Mouse (Mus musculus) midbrain, postnatal 0 days (tissue): ENCODE data around the gene Pitpna. TPM values are rescaled to one million over a fixed set of nuclear protein-coding genes. Genes with fewer than 3 reads are reported as not detected.

Source experiments
- ATAC-seq: fragments of 200-750 bp; cut with Nextera tagmentation; 2 replicates; pipeline ENCODE4 v1.8.0; 2017; ENCODE audit warnings: moderate number of reproducible peaks, mild to moderate bottlenecking, moderate TSS enrichment, moderate library complexity; ENCODE audit not compliant: low FRiP score
- DNase-seq: peaks from one replicate; pipeline ENCODE4 v3.0.0-alpha.2; 2015; ENCODE audit warnings: low spot score
- H3K27ac ChIP-seq: fragments of 300-500 bp; sonication (generic); 2 replicates; pipeline ENCODE4 v1.5.1; 2014; ENCODE audit warnings: low read depth, mild to moderate bottlenecking, low read length, mixed read lengths
- H3K27me3 ChIP-seq: fragments of 300-500 bp; sonication (generic); 2 replicates; pipeline ENCODE4 v1.6.1; 2014; ENCODE audit warnings: low read length, control low read depth, mixed read lengths; ENCODE audit not compliant: insufficient read depth
- H3K36me3 ChIP-seq: fragments of 300-500 bp; sonication (generic); 2 replicates; pipeline ENCODE4 v1.6.1; 2014; ENCODE audit warnings: low read length, control low read depth, mixed read lengths; ENCODE audit not compliant: insufficient read depth
- H3K4me1 ChIP-seq: fragments of 300-500 bp; sonication (generic); 2 replicates; pipeline ENCODE4 v1.6.1; 2014; ENCODE audit warnings: mild to moderate bottlenecking, control low read depth, antibody characterized with exemption, low read length, mixed read lengths; ENCODE audit not compliant: insufficient read depth
- H3K4me2 ChIP-seq: fragments of 300-500 bp; sonication (generic); 2 replicates; pipeline ENCODE4 v1.6.1; 2014; ENCODE audit warnings: low read depth, mild to moderate bottlenecking, low read length, mixed read lengths; ENCODE audit not compliant: poor library complexity, severe bottlenecking
- H3K4me3 ChIP-seq: fragments of 300-500 bp; sonication (generic); 2 replicates; pipeline ENCODE4 v1.5.1; 2014; ENCODE audit warnings: low read depth, mild to moderate bottlenecking, low read length, moderate library complexity
- H3K9ac ChIP-seq: fragments of 300-500 bp; sonication (generic); replicated peaks from 2 replicates; pipeline ENCODE4 v1.6.1; 2014; ENCODE audit warnings: mild to moderate bottlenecking, low read length, moderate library complexity, mixed read lengths; ENCODE audit not compliant: poor library complexity, severe bottlenecking
- H3K9me3 ChIP-seq: fragments of 300-500 bp; sonication (generic); 2 replicates; pipeline ENCODE4 v1.6.1; 2016; ENCODE audit warnings: low read length, control low read depth
- CTCF ChIP-seq: IDR thresholded peaks from 2 replicates; pipeline ENCODE4 v1.5.1; 2016; ENCODE audit warnings: antibody characterized with exemption, mild to moderate bottlenecking
- WGBS: fragments of 180-500 bp; shearing (Covaris S2); extraction: QIAGEN DNeasy Blood & Tissue Kit; methylation state at CpG from one replicate; pipeline ENCODE4 v1.1.7; 2014; 5-methylcytosine and 5-hydroxymethylcytosine counted together
- polyA plus RNA-seq: library from polyadenylated mRNA; unstranded; fragments of >200 nt; fragmentation: Nextera tagmentation; extraction: Ambion mirVana; gene quantifications from 2 replicates; pipeline ENCODE4 v1.2.1, GENCODE M21; 2015
- total RNA-seq: library from RNA; depleted of rRNA; stranded (reverse); fragments of >200 nt; gene quantifications from 2 replicates; pipeline ENCODE4 v1.2.3, GENCODE M21; 2014

Pitpna gene
- total and polyA plus RNA-seq, 2 experiments from 2014 or later, result 106 to 108 TPM

- DNase-seq, result no peak
These were observed 80.7 kb downstream of the Pitpna start for GRCm38 (mm10) chr11:75668621-75669020.

GRCm38 (mm10) chr11:75669176-75669852 is 81.4 kb downstream of the Pitpna start:
- 90% methylated on average over 11 of the region's 11 CpGs for WGBS
- DNase-seq (no peak), ATAC-seq (no peak)
- peaks cover 56% of the 10 kb centered on the region for H3K36me3 ChIP-seq
- no peak overlapping the region for H3K9ac ChIP-seq
- no peak for TF ChIP-seq CTCF
- no peak overlapping the region for H3K4me3 ChIP-seq
- no peaks in the 10 kb centered on the region for H3K27me3 ChIP-seq
- H3K4me1 ChIP-seq, result no peaks in the 10 kb centered on the region
- H3K4me2 ChIP-seq, result no peak overlapping the region
- no peaks in the 10 kb centered on the region for H3K9me3 ChIP-seq
- H3K27ac ChIP-seq, result no peak overlapping the region

More at GRCm38 (mm10) chr11:75668621-75669020, 80.7 kb downstream of the Pitpna start:
- ATAC-seq, result no peak
- WGBS, result 84% methylated on average over 3 of the region's 3 CpGs
- Histone ChIP-seq H3K9ac (no peak overlapping the region), H3K4me1 (no peaks in the 10 kb centered on the region), H3K9me3 (no peaks in the 10 kb centered on the region), H3K27ac (no peak overlapping the region), H3K4me3 (no peak overlapping the region), H3K4me2 (no peak overlapping the region), H3K36me3 (peaks cover 55% of the 10 kb centered on the region), H3K27me3 (no peaks in the 10 kb centered on the region)
- TF ChIP-seq CTCF, result no peak

- Histone ChIP-seq H3K4me2 (no peak overlapping the region), H3K4me3 (no peak overlapping the region), H3K27me3 (no peaks in the 10 kb centered on the region), H3K36me3 (peaks cover 56% of the 10 kb centered on the region), H3K4me1 (no peaks in the 10 kb centered on the region), H3K9ac (no peak overlapping the region), H3K9me3 (no peaks in the 10 kb centered on the region), H3K27ac (no peak overlapping the region)
- DNase-seq (no peak), ATAC-seq (no peak)
- no peak for TF ChIP-seq CTCF
- WGBS, result 91% methylated on average over 12 of the region's 12 CpGs
These were observed 81.9 kb downstream of the Pitpna start for GRCm38 (mm10) chr11:75669853-75670200.

- Histone ChIP-seq H3K4me2 (no peak overlapping the region), H3K9ac (no peak overlapping the region), H3K27ac (no peak overlapping the region), H3K9me3 (no peaks in the 10 kb centered on the region), H3K4me1 (no peaks in the 10 kb centered on the region), H3K4me3 (no peak overlapping the region), H3K27me3 (no peaks in the 10 kb centered on the region), H3K36me3 (peaks cover 45% of the 10 kb centered on the region)
- no peak for ATAC-seq
- 90% methylated on average over 22 of the region's 22 CpGs for WGBS
- no peak for DNase-seq
- no peak for TF ChIP-seq CTCF
These were observed 83.7 kb downstream of the Pitpna start for GRCm38 (mm10) chr11:75671426-75672180.

- no peak for TF ChIP-seq CTCF
- Histone ChIP-seq H3K4me2 (no peak overlapping the region), H3K4me1 (no peaks in the 10 kb centered on the region), H3K9ac (no peak overlapping the region), H3K4me3 (no peak overlapping the region), H3K36me3 (peaks cover 35% of the 10 kb centered on the region), H3K27ac (no peak overlapping the region), H3K9me3 (no peaks in the 10 kb centered on the region), H3K27me3 (no peaks in the 10 kb centered on the region)
- ATAC-seq, result no peak
- 91% methylated on average over 5 of the region's 5 CpGs for WGBS
- DNase-seq, result no peak
These were observed 85.5 kb downstream of the Pitpna start for GRCm38 (mm10) chr11:75673411-75673810.

GRCm38 (mm10) chr11:75674875-75675274 is 87.0 kb downstream of the Pitpna start:
- no peak for TF ChIP-seq CTCF
- Histone ChIP-seq H3K4me1 (no peaks in the 10 kb centered on the region), H3K27me3 (no peaks in the 10 kb centered on the region), H3K4me2 (no peak overlapping the region), H3K9me3 (no peaks in the 10 kb centered on the region), H3K36me3 (peaks cover 28% of the 10 kb centered on the region), H3K27ac (no peak overlapping the region), H3K4me3 (no peak overlapping the region), H3K9ac (no peak overlapping the region)
- no peak for DNase-seq
- WGBS, result 77% methylated on average over 3 of the region's 3 CpGs
- no peak for ATAC-seq
